Mouse (Mus musculus) cerebellum, adult 2 months (tissue): ENCODE results near the gene Slfn2.
"Not testable (repeated sequence)": the region's sequence is repeated elsewhere in the genome, so short reads cannot be mapped to it uniquely, and the experiment has no call there.

Experiments
- CTCF ChIP-seq: fragments of 200-500 bp; IDR thresholded peaks from 2 replicates; pipeline ENCODE4 v1.5.1; 2011; ENCODE audit warnings: low read depth, mild to moderate bottlenecking, control low read depth, low read length, moderate library complexity, borderline replicate concordance; ENCODE audit not compliant: insufficient read depth
- POLR2A ChIP-seq: fragments of 200-500 bp; IDR thresholded peaks from 2 replicates; pipeline ENCODE4 v1.6.1; 2011; ENCODE audit warnings: low read length, control low read depth, borderline replicate concordance; ENCODE audit not compliant: insufficient read depth

- not testable (repeated sequence) for TF ChIP-seq CTCF, POLR2A
Observed at GRCm38 (mm10) chr11:83019561-83020519, 45.1 kb upstream of the Slfn2 start.
